16 mouse cellular contexts compared by ENCODE assay signal in genomic region chr8:79112480-79112879, GRCm38 (mm10).
DNase-seq lines count a peak whose midpoint lies in the region; ATAC-seq and TF ChIP-seq lines count a peak whose summit lies in the region.
"Had no signal": no experiment of that assay in that cellular context is flagged by ENCODE, and none has a peak within 500 bp of the region (broad histone marks: within the 10 kb centered on the region; RNA-seq: fewer than 3 reads in every experiment).

No protein-coding gene starts in this region.

- H3K27ac ChIP-seq in forebrain, embryonic 15.5 days (replicated peaks) = no peak overlapping the region
- no peak overlapping the region for H3K27ac ChIP-seq in forebrain, embryonic 14.5 days (ENCODE audit: low read depth, low read length)
- no peak overlapping the region for H3K27ac ChIP-seq in kidney, postnatal 0 days
- H3K27ac ChIP-seq in stomach, postnatal 0 days (replicated peaks) = no peak overlapping the region
- H3K27ac ChIP-seq: heart, embryonic 15.5 days; hindbrain, embryonic 14.5 days had no signal

- no peaks in the 10 kb centered on the region for H3K9me3 ChIP-seq in forebrain, embryonic 15.5 days
- no peaks in the 10 kb centered on the region for H3K9me3 ChIP-seq in forebrain, embryonic 14.5 days (replicated peaks; ENCODE audit: control insufficient read depth, low read length)
- no peaks in the 10 kb centered on the region for H3K9me3 ChIP-seq in kidney, postnatal 0 days (replicated peaks; ENCODE audit: low read length)
- H3K9me3 ChIP-seq in stomach, postnatal 0 days (ENCODE audit: control insufficient read depth, low read length) = no peaks in the 10 kb centered on the region
- H3K9me3 ChIP-seq: heart, embryonic 15.5 days had no signal

- TF ChIP-seq EP300 in stomach, postnatal 0 days (optimal IDR thresholded peaks at IDR 0.05) = no peak

- H3K4me1 ChIP-seq in forebrain, embryonic 15.5 days = no peaks in the 10 kb centered on the region
- H3K4me1 ChIP-seq in forebrain, embryonic 14.5 days (ENCODE audit: control insufficient read depth, insufficient read depth, low read length) = no peaks in the 10 kb centered on the region
- no peaks in the 10 kb centered on the region; the same call in 1 of the 2 replicates for H3K4me1 ChIP-seq in kidney, postnatal 0 days (replicated peaks; ENCODE audit: insufficient read depth, low read length)
- no peaks in the 10 kb centered on the region for H3K4me1 ChIP-seq in stomach, postnatal 0 days (replicated peaks; ENCODE audit: control insufficient read depth, insufficient read depth)

- no peak overlapping the region for H3K4me3 ChIP-seq in forebrain, embryonic 15.5 days
- H3K4me3 ChIP-seq in forebrain, embryonic 14.5 days (ENCODE audit: low read depth, low read length) = no peak overlapping the region
- H3K4me3 ChIP-seq in kidney, postnatal 0 days (replicated peaks; ENCODE audit: low read depth, low read length) = no peak overlapping the region
- H3K4me3 ChIP-seq in stomach, postnatal 0 days (ENCODE audit: low read depth, low read length) = no peak overlapping the region
- H3K4me3 ChIP-seq: heart, embryonic 15.5 days had no signal

- H3K27me3 ChIP-seq in forebrain, embryonic 15.5 days = no peaks in the 10 kb centered on the region
- no peaks in the 10 kb centered on the region for H3K27me3 ChIP-seq in forebrain, embryonic 14.5 days (replicated peaks; ENCODE audit: control insufficient read depth, insufficient read depth, low read length)
- no peaks in the 10 kb centered on the region for H3K27me3 ChIP-seq in kidney, postnatal 0 days (ENCODE audit: insufficient read depth, low read length)
- H3K27me3 ChIP-seq in stomach, postnatal 0 days (ENCODE audit: control insufficient read depth, insufficient read depth, low read length) = no peaks in the 10 kb centered on the region
- H3K27me3 ChIP-seq: heart, embryonic 15.5 days had no signal

- ATAC-seq in forebrain, embryonic 15.5 days (replicated peaks) = peak; percentile 48; the same call in 1 of the 2 replicates
- no peak for ATAC-seq in forebrain, embryonic 14.5 days
- 0 out of 2 replicates have a peak, but pooled peaks have one; percentile 19 for ATAC-seq in kidney, postnatal 0 days (replicated peaks; ENCODE audit: low FRiP score, low read depth)
- ATAC-seq in stomach, postnatal 0 days (ENCODE audit: low FRiP score, low TSS enrichment) = peak; percentile 82

- TF ChIP-seq CTCF in kidney, postnatal 0 days (IDR thresholded peaks at IDR 0.05; ENCODE audit: low read depth) = no peak
- TF ChIP-seq CTCF in stomach, postnatal 0 days (IDR thresholded peaks at IDR 0.05; ENCODE audit: low read depth) = no peak

- no peak for DNase-seq in forebrain, embryonic 14.5 days (ENCODE audit: low spot score)
- DNase-seq in kidney, postnatal 0 days (ENCODE audit: low spot score) = no peak
- DNase-seq in kidney, postnatal 10 days = no peak
- peak; percentile 19 for DNase-seq in urinary bladder, postnatal 14 days (ENCODE audit: low spot score)
- DNase-seq in urinary bladder, postnatal 4 days (ENCODE audit: low spot score in 2 of 2) = no peak
- peak; percentile 57 for DNase-seq in stomach, postnatal 0 days (ENCODE audit: low spot score)
- no peak for DNase-seq in gastrocnemius, postnatal 4 days (ENCODE audit: low spot score in 2 of 2)
- DNase-seq: adrenal gland, adult 2 months; cerebellum, postnatal 10 days; gastrocnemius, postnatal 36 days; layer of hippocampus, postnatal 36 days; lung, adult 2 months; right cerebral cortex, postnatal 4 days had no signal

- 97% methylated on average over 18 of the region's 18 CpGs for WGBS in forebrain, embryonic 15.5 days
- 92% methylated on average over 18 of the region's 18 CpGs for WGBS in forebrain, embryonic 14.5 days
- 85% methylated on average over 18 of the region's 18 CpGs for WGBS in kidney, postnatal 0 days
- WGBS in stomach, postnatal 0 days = 81% methylated on average over 18 of the region's 18 CpGs

- no peak overlapping the region for H3K4me2 ChIP-seq in forebrain, embryonic 15.5 days (replicated peaks)
- no peak overlapping the region for H3K4me2 ChIP-seq in forebrain, embryonic 14.5 days (ENCODE audit: low read length)
- no peak overlapping the region for H3K4me2 ChIP-seq in kidney, postnatal 0 days (ENCODE audit: low read length)
- H3K4me2 ChIP-seq in stomach, postnatal 0 days (replicated peaks; ENCODE audit: low read depth) = no peak overlapping the region
- H3K4me2 ChIP-seq: heart, embryonic 15.5 days; hindbrain, embryonic 14.5 days had no signal

- H3K9ac ChIP-seq in forebrain, embryonic 15.5 days (replicated peaks) = no peak overlapping the region
- no peak overlapping the region for H3K9ac ChIP-seq in forebrain, embryonic 14.5 days (ENCODE audit: low read length)
- no peak overlapping the region for H3K9ac ChIP-seq in kidney, postnatal 0 days (ENCODE audit: low read depth, low read length)
- H3K9ac ChIP-seq in stomach, postnatal 0 days (ENCODE audit: low read length) = no peak overlapping the region
- H3K9ac ChIP-seq: heart, embryonic 15.5 days; hindbrain, embryonic 14.5 days had no signal

- no peaks in the 10 kb centered on the region for H3K36me3 ChIP-seq in forebrain, embryonic 15.5 days
- peaks cover 6% of the 10 kb centered on the region; the same call in 1 of the 2 replicates for H3K36me3 ChIP-seq in forebrain, embryonic 14.5 days (ENCODE audit: control insufficient read depth, insufficient read depth, low read length)
- no peaks in the 10 kb centered on the region for H3K36me3 ChIP-seq in kidney, postnatal 0 days (ENCODE audit: insufficient read depth, low read length)
- H3K36me3 ChIP-seq in stomach, postnatal 0 days (ENCODE audit: control insufficient read depth, insufficient read depth, low read length) = no peaks in the 10 kb centered on the region
- H3K36me3 ChIP-seq: heart, embryonic 15.5 days had no signal

Comparison
In these comparisons a context has a peak if more than half of its experiments do, and no peak if none do; other contexts are left out.
1. DNase-seq: peak in urinary bladder, postnatal 14 days (single experiment) and stomach, postnatal 0 days (single experiment); none in forebrain, embryonic 14.5 days (single experiment), kidney, postnatal 0 days (single experiment), kidney, postnatal 10 days (single experiment), urinary bladder, postnatal 4 days (0 of 2) and gastrocnemius, postnatal 4 days (0 of 2).